In genomic region chr9:106464751-106465541, GRCm38 (mm10) we compare ENCODE assay signal across 8 mouse cellular contexts. TPM values are rescaled to one million over a fixed set of nuclear protein-coding genes. Genes with fewer than 3 reads are reported as not detected.
DNase-seq lines count a peak whose midpoint lies in the region; ATAC-seq lines count a peak whose summit lies in the region.

No protein-coding gene starts in this region.

- peak overlapping the region in 1 of 2 experiments; percentile 37; a peak in 1 of 4 replicates for H3K27ac ChIP-seq in heart, embryonic 14.5 days (replicated peaks in 1 of 2; ENCODE audit: control insufficient read depth in 1 of 2, insufficient read depth in 1 of 2, low read depth in 2 of 2, low read length in 2 of 2)
- no peak overlapping the region for H3K27ac ChIP-seq in liver, embryonic 16.5 days (ENCODE audit: low read length)
- peak overlapping the region; percentile 91 for H3K27ac ChIP-seq in neural tube, embryonic 15.5 days (replicated peaks)

- peaks cover 40% of the 10 kb centered on the region for H3K36me3 ChIP-seq in heart, embryonic 14.5 days (ENCODE audit: control insufficient read depth, insufficient read depth, low read length)
- H3K36me3 ChIP-seq in liver, embryonic 16.5 days (ENCODE audit: control insufficient read depth, insufficient read depth), result no peaks in the 10 kb centered on the region
- peaks cover 37% of the 10 kb centered on the region for H3K36me3 ChIP-seq in neural tube, embryonic 15.5 days

- peak; percentile 45 to 58 for DNase-seq in B cell, adult 2 months
- DNase-seq in Muller cell, postnatal 12 days (ENCODE audit: inconsistent ontology term), result peak; percentile 79
- DNase-seq in embryo, embryonic 10 days (ENCODE audit: low spot score), result peak; percentile 85
- peak; percentile 74 for DNase-seq in kidney, postnatal 14 days
- DNase-seq in MN1 (ENCODE audit: low spot score), result no peak

- H3K4me3 ChIP-seq in heart, embryonic 14.5 days (ENCODE audit: control insufficient read depth in 1 of 2, insufficient read depth in 1 of 2, low read depth in 1 of 2, low read length in 2 of 2), result peak overlapping the region; percentile 51 to 63
- H3K4me3 ChIP-seq in liver, embryonic 16.5 days (ENCODE audit: low read depth, low read length), result peak overlapping the region; percentile 53
- peak overlapping the region; percentile 53 for H3K4me3 ChIP-seq in neural tube, embryonic 15.5 days (replicated peaks)

- no peaks in the 10 kb centered on the region for H3K9me3 ChIP-seq in heart, embryonic 14.5 days (ENCODE audit: control insufficient read depth, low read length)
- H3K9me3 ChIP-seq in liver, embryonic 16.5 days (replicated peaks; ENCODE audit: control insufficient read depth, low read length), result no peaks in the 10 kb centered on the region
- no peaks in the 10 kb centered on the region for H3K9me3 ChIP-seq in neural tube, embryonic 15.5 days (replicated peaks)

- H3K27me3 ChIP-seq in heart, embryonic 14.5 days (ENCODE audit: control insufficient read depth, insufficient read depth, low read length), result peaks cover 8% of the 10 kb centered on the region
- peaks cover 31% of the 10 kb centered on the region for H3K27me3 ChIP-seq in liver, embryonic 16.5 days (ENCODE audit: control insufficient read depth, insufficient read depth, low read depth, low read length)
- H3K27me3 ChIP-seq in neural tube, embryonic 15.5 days (replicated peaks), result no peaks in the 10 kb centered on the region

- peak; percentile 65 for ATAC-seq in heart, embryonic 14.5 days (ENCODE audit: insufficient number of reproducible peaks, insufficient read depth, low FRiP score, low read depth)
- 0 out of 2 replicates have a peak, but pooled peaks have one; percentile 19 for ATAC-seq in liver, embryonic 16.5 days (ENCODE audit: low read depth)
- peak; percentile 88 for ATAC-seq in neural tube, embryonic 15.5 days (ENCODE audit: low FRiP score)

- peak overlapping the region; percentile 80 for H3K9ac ChIP-seq in heart, embryonic 14.5 days (ENCODE audit: low read length)
- H3K9ac ChIP-seq in liver, embryonic 16.5 days (ENCODE audit: low read depth, low read length), result no peak overlapping the region; the same call in 1 of the 2 replicates
- peak overlapping the region; percentile 84 for H3K9ac ChIP-seq in neural tube, embryonic 15.5 days (replicated peaks)

- peaks cover 4 to 11% of the 10 kb centered on the region in 2 experiments; a peak in 3 of 4 replicates for H3K4me1 ChIP-seq in heart, embryonic 14.5 days (ENCODE audit: control insufficient read depth in 2 of 2, insufficient read depth in 2 of 2, low read length in 2 of 2)
- no peaks in the 10 kb centered on the region; the same call in none of the 2 replicates for H3K4me1 ChIP-seq in liver, embryonic 16.5 days (ENCODE audit: control insufficient read depth, low read depth, low read length)
- peaks cover 27% of the 10 kb centered on the region for H3K4me1 ChIP-seq in neural tube, embryonic 15.5 days

- peak overlapping the region; percentile 98 for H3K4me2 ChIP-seq in heart, embryonic 14.5 days (ENCODE audit: low read length)
- H3K4me2 ChIP-seq in liver, embryonic 16.5 days (ENCODE audit: low read depth, low read length), result peak overlapping the region; percentile 71
- H3K4me2 ChIP-seq in neural tube, embryonic 15.5 days, result peak overlapping the region; percentile 95

- WGBS in heart, embryonic 14.5 days, result 3% methylated on average over 80 of the region's 99 CpGs
- WGBS in liver, embryonic 16.5 days (ENCODE audit: insufficient replicate concordance), result 3% methylated on average over 96 of the region's 99 CpGs
- WGBS in neural tube, embryonic 15.5 days, result under 1% methylated on average over 90 of the region's 99 CpGs

RNA-seq across cellular contexts. Expression of gene Gpr62, which starts 0.8 kb away (rescaled TPM):
- polyA plus RNA-seq in heart, embryonic 14.5 days (2014; fragmentation: Nextera tagmentation; extraction: Ambion mirVana), result 0.30 and 0.46 TPM in 2 replicates
- 0.04 TPM in 1 of 2 replicates, not detected in the other for polyA plus RNA-seq in liver, embryonic 16.5 days (2015; fragmentation: Nextera tagmentation; extraction: Ambion mirVana)
- 1.1 and 1.4 TPM in 2 replicates for polyA plus RNA-seq in neural tube, embryonic 15.5 days (2015; fragmentation: Nextera tagmentation; extraction: Ambion mirVana)

RNA-seq across cellular contexts. Expression of gene Rrp9, which starts 10.8 kb away (rescaled TPM):
- 21.8 TPM in 2 replicates for polyA plus RNA-seq in heart, embryonic 14.5 days (2014; fragmentation: Nextera tagmentation; extraction: Ambion mirVana)
- 16.3 and 16.4 TPM in 2 replicates for polyA plus RNA-seq in liver, embryonic 16.5 days (2015; fragmentation: Nextera tagmentation; extraction: Ambion mirVana)
- polyA plus RNA-seq in neural tube, embryonic 15.5 days (2015; fragmentation: Nextera tagmentation; extraction: Ambion mirVana), result 46.4 and 47.8 TPM in 2 replicates

RNA-seq across cellular contexts. Expression of gene Parp3, which starts 11.8 kb away (rescaled TPM):
- polyA plus RNA-seq in heart, embryonic 14.5 days (2014; fragmentation: Nextera tagmentation; extraction: Ambion mirVana), result 1.2 and 1.3 TPM in 2 replicates
- 1.3 TPM in 2 replicates for polyA plus RNA-seq in liver, embryonic 16.5 days (2015; fragmentation: Nextera tagmentation; extraction: Ambion mirVana)
- polyA plus RNA-seq in neural tube, embryonic 15.5 days (2015; fragmentation: Nextera tagmentation; extraction: Ambion mirVana), result 0.86 and 3.6 TPM in 2 replicates

RNA-seq across cellular contexts. Expression of gene Pcbp4, which starts 11.9 kb away (rescaled TPM):
- polyA plus RNA-seq in heart, embryonic 14.5 days (2014; fragmentation: Nextera tagmentation; extraction: Ambion mirVana), result 59.0 and 66.4 TPM in 2 replicates
- polyA plus RNA-seq in liver, embryonic 16.5 days (2015; fragmentation: Nextera tagmentation; extraction: Ambion mirVana), result 5.1 and 6.0 TPM in 2 replicates
- polyA plus RNA-seq in neural tube, embryonic 15.5 days (2015; fragmentation: Nextera tagmentation; extraction: Ambion mirVana), result 185 and 222 TPM in 2 replicates

RNA-seq across cellular contexts. Expression of gene Abhd14a, which starts 17.5 kb away (rescaled TPM):
- 55.9 and 57.5 TPM in 2 replicates for polyA plus RNA-seq in heart, embryonic 14.5 days (2014; fragmentation: Nextera tagmentation; extraction: Ambion mirVana)
- polyA plus RNA-seq in liver, embryonic 16.5 days (2015; fragmentation: Nextera tagmentation; extraction: Ambion mirVana), result 17.2 and 18.8 TPM in 2 replicates
- polyA plus RNA-seq in neural tube, embryonic 15.5 days (2015; fragmentation: Nextera tagmentation; extraction: Ambion mirVana), result 73.2 and 77.0 TPM in 2 replicates

Comparison
In these comparisons a context has a peak if more than half of its experiments do, and no peak if none do; other contexts are left out.
1. ATAC-seq: peak in every context shown above with its lines; median percentile 88 in neural tube, embryonic 15.5 days; 65 in heart, embryonic 14.5 days; 19 in liver, embryonic 16.5 days.